Mouse (Mus musculus) embryonic fibroblast, embryonic 13.5 days (primary cell): ENCODE data around the gene Cdk14. TPM values are rescaled to one million over a fixed set of nuclear protein-coding genes. Genes with fewer than 3 reads are reported as not detected.
"Not testable (repeated sequence)": the region's sequence is repeated elsewhere in the genome, so short reads cannot be mapped to it uniquely, and the experiment has no call there.

Experiments used
- H3K27ac ChIP-seq: 2 replicates; pipeline ENCODE4 v1.5.1; 2012; ENCODE audit warnings: low read length, control low read depth, inconsistent platforms; ENCODE audit not compliant: insufficient read depth
- H3K4me1 ChIP-seq: 2 replicates; pipeline ENCODE4 v1.6.1; 2011; ENCODE audit warnings: low read length; ENCODE audit not compliant: control insufficient read depth, insufficient read depth
- H3K4me3 ChIP-seq: 2 replicates; pipeline ENCODE4 v1.5.1; 2011; ENCODE audit warnings: mild to moderate bottlenecking, control low read depth, low read length; ENCODE audit not compliant: insufficient read depth
- CTCF ChIP-seq: IDR thresholded peaks from 2 replicates; pipeline ENCODE4 v1.5.1; 2011; ENCODE audit warnings: mild to moderate bottlenecking, control low read depth, low read length, moderate library complexity, borderline replicate concordance; ENCODE audit not compliant: insufficient read depth
- POLR2A ChIP-seq: IDR thresholded peaks from 2 replicates; pipeline ENCODE4 v1.6.1; 2011; ENCODE audit warnings: low read depth, mild to moderate bottlenecking, control low read depth, low read length, moderate library complexity
- polyA plus RNA-seq: library from polyadenylated mRNA; stranded (reverse); fragments of >200 nt; gene quantifications from 2 replicates; pipeline ENCODE4 v1.2.4, GENCODE M21; 2011; ENCODE audit warnings: low read depth; ENCODE audit not compliant: missing spikeins, insufficient read length

Cdk14 gene
- polyA plus RNA-seq, 1 experiment = 50.0 TPM

- no peaks in the 10 kb centered on the region for H3K4me1 ChIP-seq
- H3K4me3 ChIP-seq = no peak overlapping the region
- H3K27ac ChIP-seq = no peak overlapping the region
- TF ChIP-seq CTCF (no peak), POLR2A (no peak)
Measured at GRCm38 (mm10) chr5:4934491-4934890, 485.6 kb downstream of the Cdk14 start.

- H3K4me1 ChIP-seq = peaks cover 4% of the 10 kb centered on the region; the same call in 1 of the 2 replicates
- no peak overlapping the region for H3K4me3 ChIP-seq
- TF ChIP-seq CTCF (no peak), POLR2A (no peak)
- H3K27ac ChIP-seq = no peak overlapping the region
Measured at GRCm38 (mm10) chr5:4931539-4932143, 488.5 kb downstream of the Cdk14 start.

- Histone ChIP-seq H3K4me3 (no peak overlapping the region), H3K27ac (no peak overlapping the region), H3K4me1 (peaks cover 4% of the 10 kb centered on the region; the same call in 1 of the 2 replicates)
- TF ChIP-seq CTCF (no peak), POLR2A (no peak)
Measured at GRCm38 (mm10) chr5:4929628-4930027, 490.5 kb downstream of the Cdk14 start.

- H3K4me1 ChIP-seq = peaks cover 4% of the 10 kb centered on the region; the same call in 1 of the 2 replicates
- H3K4me3 ChIP-seq = no peak overlapping the region
- H3K27ac ChIP-seq = no peak overlapping the region
- TF ChIP-seq CTCF = no peak
- TF ChIP-seq POLR2A = no peak
Measured at GRCm38 (mm10) chr5:4924866-4925265, 495.2 kb downstream of the Cdk14 start.

GRCm38 (mm10) chr5:4918376-4918775 is 501.7 kb downstream of the Cdk14 start:
- H3K4me3 ChIP-seq = no peak overlapping the region
- TF ChIP-seq CTCF (peak; percentile 67; the same call in 1 of the 2 replicates), POLR2A (no peak)
- H3K27ac ChIP-seq = no peak overlapping the region
- H3K4me1 ChIP-seq = no peaks in the 10 kb centered on the region

- no peak overlapping the region for H3K27ac ChIP-seq
- TF ChIP-seq CTCF (no peak), POLR2A (no peak)
Measured at GRCm38 (mm10) chr5:4917743-4918142, 502.4 kb downstream of the Cdk14 start.

GRCm38 (mm10) chr5:4917274-4917673 is 502.8 kb downstream of the Cdk14 start:
- H3K27ac ChIP-seq = no peak overlapping the region
- no peaks in the 10 kb centered on the region for H3K4me1 ChIP-seq
- TF ChIP-seq POLR2A (no peak), CTCF (no peak)
- H3K4me3 ChIP-seq = no peak overlapping the region

More at GRCm38 (mm10) chr5:4917743-4918142, 502.4 kb downstream of the Cdk14 start:
- Histone ChIP-seq H3K4me1 (no peaks in the 10 kb centered on the region), H3K4me3 (no peak overlapping the region)

- no peak overlapping the region for H3K4me3 ChIP-seq
Measured at GRCm38 (mm10) chr5:4916390-4917273, 503.5 kb downstream of the Cdk14 start.

GRCm38 (mm10) chr5:4904911-4905310 is 515.2 kb downstream of the Cdk14 start:
- H3K4me3 ChIP-seq, H3K27ac ChIP-seq, H3K4me1 ChIP-seq: not testable (repeated sequence)

More at GRCm38 (mm10) chr5:4916390-4917273, 503.5 kb downstream of the Cdk14 start:
- Histone ChIP-seq H3K4me1 (no peaks in the 10 kb centered on the region), H3K27ac (no peak overlapping the region)
- TF ChIP-seq CTCF (no peak), POLR2A (no peak)

GRCm38 (mm10) chr5:4898241-4898640 is 521.9 kb downstream of the Cdk14 start:
- Histone ChIP-seq H3K4me3 (no peak overlapping the region), H3K27ac (no peak overlapping the region), H3K4me1 (no peaks in the 10 kb centered on the region; the same call in 1 of the 2 replicates)
- TF ChIP-seq POLR2A = no peak
- no peak for TF ChIP-seq CTCF
